Mouse (Mus musculus) regulatory T cell (primary cell): ENCODE measurements at regions not wholly inside any gene's neighbourhood (a gene's known extent, or its start where the extent isn't known, plus 50 kb on each side); places are given as distances from the start of the nearest gene placed in this dataset.

ENCODE experiments used
- in situ Hi-C: fragments of 300-600 bp; cut with MboI, MseI; formaldehyde crosslinking; loops from one replicate; pipeline ENCODE4 v1.15.1; 2025; ENCODE audit warnings: high pct_unique_total_duplicates

DNA sequence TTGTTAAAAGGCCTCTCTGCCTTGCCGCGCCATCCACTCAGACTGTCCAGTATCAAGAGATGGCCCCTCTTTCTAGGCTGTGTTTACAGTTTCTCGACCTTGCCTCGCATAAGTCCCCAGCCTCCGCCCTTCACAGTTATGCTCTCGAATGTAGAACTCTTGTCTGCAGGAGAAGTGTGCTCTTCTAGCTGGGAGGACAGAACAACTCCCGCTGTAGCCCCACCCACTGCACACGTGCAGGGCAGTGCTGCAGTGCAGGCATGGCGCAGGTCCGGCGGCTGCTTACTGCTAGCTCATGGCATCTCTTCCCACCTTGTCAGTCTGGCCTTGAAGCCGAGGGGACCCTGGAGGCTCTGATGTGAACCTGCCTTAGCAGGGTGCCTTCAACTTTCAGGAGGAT lies 145.7 kb upstream of the Lrfn2 start:
- in situ Hi-C loops: no loop called here

DNA sequence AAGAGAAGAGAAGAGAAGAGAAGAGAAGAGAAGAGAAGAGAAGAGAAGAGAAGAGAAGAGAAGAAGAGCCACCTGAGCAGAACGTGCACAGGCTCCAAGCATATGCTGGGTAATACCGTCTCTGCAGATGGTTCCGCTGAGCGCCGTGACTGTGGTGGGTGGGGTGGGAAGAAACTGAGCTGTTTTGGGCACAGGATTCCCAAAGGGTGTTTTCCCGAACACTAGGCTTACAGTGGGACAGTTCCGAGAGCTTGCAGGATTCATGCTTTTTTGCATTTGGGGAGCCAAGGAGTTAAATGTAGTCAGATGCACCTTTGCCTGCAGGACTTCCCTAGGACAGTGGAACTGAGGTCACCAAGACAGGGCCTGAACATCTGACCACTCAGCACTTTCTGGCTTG lies 142.3 kb upstream of the Lrfn2 start:
- in situ Hi-C loops: no loop called here

DNA sequence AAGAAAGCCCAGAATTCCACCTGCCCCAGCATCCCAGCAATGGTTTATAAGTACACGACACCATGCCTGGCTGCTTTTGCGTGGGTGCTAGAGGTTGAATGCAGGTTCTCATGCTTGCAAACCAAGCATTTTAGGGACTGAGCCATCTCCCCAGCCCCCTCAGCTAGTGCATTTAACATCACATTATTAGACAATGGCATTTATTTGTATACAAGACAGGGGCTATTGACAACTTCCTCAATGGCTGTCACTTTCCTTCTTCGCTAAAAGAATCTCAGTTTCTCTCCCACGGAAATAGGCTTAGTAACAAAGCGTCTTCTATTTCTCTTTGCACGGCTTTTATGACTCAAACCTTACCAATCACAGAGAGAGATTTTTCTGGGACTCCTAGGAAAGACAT lies 141.7 kb upstream of the Lrfn2 start:
- in situ Hi-C loops: no loop called here

DNA sequence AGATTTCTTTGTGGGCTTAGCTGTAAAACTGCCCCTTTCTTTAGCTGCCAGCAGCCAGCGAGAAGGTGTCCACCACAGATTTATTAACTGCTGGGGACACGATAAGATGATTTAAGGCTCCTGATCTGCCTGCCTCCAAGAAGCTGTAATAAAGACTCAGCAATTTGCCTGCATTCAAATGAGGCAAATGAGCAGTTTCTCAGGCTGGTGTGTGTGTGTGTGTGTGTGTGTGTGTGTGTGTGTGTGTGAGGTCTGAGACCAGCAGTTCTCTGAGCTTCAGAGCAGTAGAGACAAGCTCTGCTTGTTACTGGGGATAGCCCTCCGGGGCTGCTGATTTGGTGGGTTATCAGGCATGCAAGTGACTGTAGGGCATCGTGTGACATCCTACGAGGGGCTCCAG lies 139.2 kb upstream of the Lrfn2 start:
- in situ Hi-C loops: no loop called here

DNA sequence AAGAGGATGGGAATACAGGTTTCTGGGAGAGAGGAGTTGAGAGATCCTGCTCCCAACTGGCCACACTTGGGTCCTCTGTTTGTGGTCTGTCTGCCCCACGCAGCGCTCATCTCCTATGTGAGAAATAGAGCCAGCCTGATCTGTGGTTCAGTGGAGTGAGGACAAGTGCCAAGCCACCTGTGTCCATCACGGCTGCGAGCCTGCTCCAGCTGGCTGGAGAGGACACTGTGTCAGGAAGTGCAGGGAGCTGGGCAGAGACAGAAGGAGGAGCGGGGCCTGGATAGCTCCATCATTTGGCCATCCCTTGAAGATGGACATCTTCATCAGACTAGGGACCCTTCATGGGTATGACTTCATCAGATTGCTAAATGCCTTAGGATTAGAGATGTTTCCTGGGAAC lies 136.4 kb upstream of the Lrfn2 start:
- in situ Hi-C loops: no loop called here

DNA sequence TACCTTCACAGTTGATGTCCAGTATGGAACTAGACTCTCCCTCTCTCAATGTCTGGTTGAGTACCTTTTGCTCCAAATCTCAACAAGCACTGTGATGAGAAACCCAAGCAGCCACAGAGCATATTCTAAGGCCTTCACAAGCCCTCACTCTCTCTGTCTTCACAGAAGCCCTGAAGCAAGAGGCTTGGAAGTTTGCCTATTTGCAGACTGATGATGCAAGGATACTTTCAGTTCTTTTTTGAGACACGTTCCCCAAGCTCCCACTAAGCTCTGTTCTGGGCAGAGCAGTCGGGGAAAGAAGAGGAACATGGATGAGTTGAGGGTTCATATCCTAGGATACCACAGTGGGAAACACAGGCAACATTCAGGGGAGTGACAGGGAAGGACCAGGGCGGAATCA lies 134.0 kb upstream of the Lrfn2 start:
- in situ Hi-C loops: no loop called here

DNA sequence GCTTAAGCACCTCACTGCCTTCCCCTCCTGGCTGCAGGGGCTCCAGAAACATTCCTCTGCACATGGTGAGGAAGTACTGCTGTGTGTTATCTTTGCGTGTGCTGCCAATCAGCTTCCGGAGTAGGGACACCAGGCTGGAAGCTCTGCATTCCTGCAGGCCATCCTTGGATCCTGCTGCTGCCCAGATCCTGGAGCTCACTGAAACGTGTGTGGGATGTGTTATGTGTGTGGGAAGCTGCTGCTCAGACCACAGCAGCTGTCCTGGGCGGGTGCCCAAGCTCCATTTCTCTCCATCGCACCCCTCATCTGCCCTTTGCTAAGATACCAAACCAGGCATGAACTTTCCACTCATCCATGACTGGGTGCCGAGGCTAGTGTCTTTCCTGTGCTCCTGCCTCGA lies 129.5 kb upstream of the Lrfn2 start:
- in situ Hi-C loops: no loop called here

DNA sequence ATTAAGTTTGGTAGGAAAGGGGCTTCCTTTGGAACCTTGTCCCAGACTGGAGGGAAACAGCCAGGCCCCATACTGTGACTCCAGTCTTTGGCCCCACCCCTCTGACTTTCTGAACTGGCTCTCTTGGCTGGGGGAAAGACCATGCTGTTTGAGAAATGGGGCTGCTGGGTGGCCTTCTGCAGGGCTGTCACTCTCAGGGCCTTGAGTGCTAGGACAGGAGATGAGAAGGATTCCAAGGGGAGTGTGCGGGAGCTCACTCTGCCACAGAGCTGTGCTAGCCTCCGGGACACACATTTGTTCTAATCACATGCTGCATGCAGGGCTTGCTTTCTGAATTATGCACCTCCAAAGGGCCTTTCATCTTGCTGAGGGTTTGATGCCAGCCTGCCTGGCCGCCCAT lies 124.3 kb upstream of the Lrfn2 start:
- in situ Hi-C loops: no loop called here

DNA sequence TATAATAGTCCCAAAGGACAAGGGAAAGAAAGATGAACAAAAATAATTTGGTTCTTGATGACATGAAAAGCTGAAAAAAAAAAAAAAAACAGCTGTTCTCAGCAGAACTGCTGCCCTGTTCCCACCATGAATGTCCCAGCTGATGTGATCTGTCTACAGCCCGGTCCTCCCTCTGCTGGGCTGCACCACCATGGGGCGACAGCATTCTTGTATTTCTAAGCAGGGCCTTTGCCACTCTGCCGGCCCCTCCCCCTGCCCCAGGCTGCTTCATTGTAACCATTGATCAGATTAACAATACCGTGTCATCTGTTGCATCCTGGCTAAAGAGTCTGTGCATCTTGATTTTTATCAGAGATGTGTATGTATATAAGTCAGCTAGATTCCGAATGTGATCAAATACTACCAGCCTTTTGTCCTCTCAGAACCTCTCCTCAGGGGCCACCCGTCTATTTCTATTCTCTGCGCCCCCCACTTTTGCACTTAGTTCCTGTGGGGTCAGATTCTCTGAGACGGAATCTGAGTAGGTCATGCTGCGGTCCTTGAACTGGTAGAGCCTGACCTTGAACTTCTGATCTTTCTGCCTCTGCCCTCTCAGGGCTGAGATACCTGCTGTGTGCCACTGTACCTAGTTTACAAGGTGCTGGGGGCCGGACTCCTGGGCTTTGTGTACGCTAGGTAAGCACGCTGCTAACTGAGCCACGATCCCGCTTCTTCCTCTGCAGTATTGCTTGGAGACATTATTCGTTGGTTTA lies 117.2 kb upstream of the Lrfn2 start:
- in situ Hi-C loops: no loop called here

DNA sequence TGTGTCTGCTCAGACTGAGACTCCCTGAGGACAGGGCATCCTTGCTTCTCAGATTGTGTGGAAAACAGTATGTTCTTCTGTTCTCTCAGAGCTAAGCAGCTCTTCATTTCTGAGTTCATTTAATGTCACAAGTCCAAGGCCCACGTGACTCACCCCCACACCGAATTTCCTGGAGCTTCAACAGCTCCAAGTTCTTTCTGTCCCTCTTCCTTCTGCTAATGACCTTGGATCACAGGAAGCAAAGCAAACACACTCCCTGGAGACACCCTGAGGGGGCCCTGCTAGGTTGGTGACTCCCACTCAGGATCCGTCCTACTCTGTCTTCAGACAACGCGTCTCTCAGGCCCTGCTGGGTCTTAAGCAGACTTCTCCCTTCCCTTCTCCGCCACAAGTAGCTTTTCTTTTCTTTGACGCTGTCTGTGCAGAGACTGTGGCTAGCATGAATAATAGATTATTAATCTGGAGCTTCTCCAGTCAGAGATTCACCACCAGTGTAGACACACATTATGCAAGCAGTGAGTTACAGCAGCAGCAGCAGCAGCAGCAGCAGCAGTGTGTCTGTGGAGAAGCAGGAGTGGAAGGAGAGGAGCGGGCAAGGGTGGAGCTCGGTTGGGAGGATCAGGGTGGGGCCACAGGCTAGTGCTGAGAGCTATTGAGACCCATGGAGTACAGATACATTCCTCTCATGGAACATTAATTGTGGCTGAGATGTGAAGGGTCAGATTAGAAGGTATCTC lies 115.4 kb upstream of the Lrfn2 start:
- in situ Hi-C loops: no loop called here

DNA sequence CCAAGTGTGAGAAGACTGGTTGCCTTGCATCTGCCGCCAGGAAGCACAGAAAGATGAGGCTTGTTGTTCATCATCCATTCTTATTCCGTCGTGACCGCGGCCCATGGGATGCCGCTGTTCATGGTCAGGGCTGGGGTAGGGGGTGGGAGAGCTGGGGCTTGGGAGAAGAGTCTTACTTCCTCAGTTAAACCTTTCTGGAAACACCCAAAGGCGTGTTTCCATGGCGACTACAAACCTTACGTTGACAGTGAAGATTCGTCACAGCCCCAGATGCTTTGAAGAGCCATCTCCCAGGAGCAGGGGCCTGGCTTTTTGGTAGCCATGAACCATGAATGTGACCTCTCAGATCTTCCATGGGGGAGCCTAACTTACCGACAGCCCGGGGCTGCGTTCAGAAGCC lies 114.6 kb upstream of the Lrfn2 start:
- in situ Hi-C loops: no loop called here

DNA sequence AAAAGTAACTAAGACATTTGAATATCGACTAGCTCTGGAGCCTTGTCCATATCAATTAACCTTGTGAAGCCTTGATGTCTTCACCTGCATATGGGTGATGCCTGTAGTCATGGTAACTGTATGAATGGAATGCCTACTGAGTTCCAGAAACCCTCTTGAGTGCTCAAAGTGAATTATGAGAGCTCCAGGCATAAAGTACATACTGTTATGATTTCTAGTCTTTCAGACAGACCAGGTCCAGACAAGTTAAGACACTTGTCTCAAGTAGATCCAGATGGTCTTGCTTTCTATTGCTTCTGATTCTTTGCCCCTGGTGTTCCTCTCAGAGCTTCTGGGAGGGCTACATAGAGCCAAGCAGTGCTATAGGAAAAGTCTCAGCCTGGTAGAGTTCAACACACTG lies 112.5 kb upstream of the Lrfn2 start:
- in situ Hi-C loops: no loop called here

DNA sequence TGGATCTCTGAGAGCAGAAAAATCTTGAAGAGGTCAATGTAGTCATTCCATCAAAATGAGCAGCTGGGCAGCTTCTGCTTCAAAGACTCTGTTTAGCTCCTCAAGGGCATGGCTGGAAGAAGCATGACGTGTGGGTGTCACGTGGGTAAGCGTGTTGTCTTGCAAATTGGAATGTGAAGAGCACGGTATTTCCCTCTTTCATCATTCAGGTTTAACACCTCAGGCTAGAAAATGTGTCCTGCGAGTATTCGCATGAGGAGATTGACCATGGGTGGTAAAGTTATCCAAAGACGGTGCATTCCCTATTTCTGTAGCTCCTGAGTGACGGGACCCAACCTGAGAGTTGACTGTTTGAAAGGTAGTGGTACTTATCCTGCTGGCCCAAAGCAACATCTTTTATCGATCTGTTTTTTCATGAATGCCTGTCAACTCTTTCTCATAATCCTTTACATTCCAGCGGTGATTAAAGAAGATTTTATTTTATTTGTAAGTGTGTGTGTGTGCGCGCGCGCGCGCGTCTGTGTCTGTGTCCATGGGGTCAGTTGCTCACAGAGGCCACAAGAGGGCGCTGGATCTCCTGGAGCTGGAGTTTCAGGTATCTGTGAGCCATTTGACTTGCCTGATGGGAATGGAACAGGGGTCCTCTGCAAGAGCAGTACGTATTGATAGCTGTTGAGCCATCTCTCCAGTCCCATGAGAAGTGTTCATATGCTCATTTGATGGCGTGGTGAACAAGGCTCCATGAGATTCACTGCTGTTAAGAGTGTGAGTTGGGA lies 109.9 kb upstream of the Lrfn2 start:
- in situ Hi-C loops: no loop called here

DNA sequence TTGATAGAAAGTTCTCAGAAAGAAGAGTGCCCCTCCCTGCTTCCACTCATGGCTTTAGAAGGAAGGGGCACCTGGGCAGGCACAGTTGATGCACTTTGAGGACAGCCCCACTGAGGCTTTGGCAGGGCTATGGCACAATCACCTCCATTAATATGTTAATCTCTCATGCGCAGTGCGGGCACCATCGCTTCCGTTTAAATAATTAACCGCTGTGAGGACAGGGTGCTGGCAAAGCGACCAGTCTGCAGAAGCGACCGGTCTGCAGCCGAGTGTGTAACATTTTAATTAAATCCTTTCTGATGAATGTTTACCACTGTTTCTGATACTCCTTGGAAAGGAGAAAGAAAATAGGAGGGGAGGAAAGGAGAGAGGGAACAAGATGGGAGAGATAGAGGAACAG lies 108.3 kb upstream of the Lrfn2 start:
- in situ Hi-C loops: no loop called here

DNA sequence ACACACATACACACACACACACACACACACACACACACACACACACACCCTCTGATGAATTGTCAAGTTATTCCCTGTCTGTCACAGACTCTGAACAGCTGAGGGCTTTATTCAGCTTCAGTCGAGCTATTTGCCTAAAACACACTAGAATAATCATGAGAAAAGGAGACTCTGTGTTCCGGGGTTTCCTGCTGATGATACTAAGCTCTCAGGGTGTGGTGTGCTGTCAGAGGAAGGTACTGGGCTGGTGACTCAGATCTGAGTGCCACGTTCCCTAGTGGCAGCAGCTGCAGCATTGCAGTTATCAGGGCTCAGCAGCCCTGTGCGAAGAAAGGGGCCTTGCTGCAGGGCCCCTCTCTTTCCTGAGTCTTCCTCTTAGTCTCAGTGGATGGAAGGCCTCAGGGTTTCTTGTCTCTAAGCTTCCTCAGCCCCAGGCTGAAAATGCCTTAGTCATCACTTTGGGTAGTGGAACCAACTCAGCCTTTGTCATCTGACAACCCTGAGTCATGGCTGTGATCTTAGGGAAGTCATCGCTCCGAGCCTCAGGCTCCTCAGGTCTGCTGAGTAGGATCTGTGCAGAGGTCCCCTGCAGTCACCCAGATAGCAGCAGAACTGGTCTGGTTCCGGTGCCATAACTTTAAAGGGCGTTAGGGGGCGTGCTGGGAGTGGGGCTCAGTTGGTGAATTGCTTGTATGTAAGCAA lies 106.8 kb upstream of the Lrfn2 start:
- in situ Hi-C loops: no loop called here

DNA sequence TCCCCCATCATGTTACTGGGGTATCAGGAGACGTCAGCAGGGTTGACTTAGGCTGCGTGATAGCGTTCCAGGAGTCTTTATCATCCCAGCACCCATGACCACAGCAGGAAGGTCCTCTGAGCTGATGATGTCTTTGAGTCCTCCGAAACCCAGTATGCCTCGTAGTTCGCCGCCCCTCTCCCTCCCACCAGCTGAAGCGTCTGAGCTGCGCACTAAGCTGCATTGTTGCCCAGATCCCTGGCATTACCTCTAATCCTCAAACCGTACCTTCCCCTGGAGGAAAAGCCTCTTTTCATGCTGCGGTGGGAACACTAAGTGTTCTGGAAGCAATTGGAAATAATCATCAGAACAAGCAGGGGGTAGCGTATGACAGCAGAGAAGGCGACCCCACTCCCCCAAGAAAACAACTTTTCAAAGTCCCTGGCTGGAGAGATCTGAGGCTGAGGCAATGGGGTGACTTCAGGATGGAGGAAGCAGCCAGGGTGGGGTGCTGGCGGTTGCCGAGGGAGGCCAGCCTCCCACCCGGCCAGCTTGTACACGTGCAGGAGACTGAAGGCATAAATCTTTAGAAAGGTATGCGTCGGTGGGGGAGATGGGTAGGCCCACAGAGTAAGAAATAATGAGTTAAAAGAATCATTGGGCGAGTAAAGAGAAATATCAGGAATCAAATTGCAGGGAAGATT lies 93.7 kb upstream of the Lrfn2 start:
- in situ Hi-C loops: no loop called here

DNA sequence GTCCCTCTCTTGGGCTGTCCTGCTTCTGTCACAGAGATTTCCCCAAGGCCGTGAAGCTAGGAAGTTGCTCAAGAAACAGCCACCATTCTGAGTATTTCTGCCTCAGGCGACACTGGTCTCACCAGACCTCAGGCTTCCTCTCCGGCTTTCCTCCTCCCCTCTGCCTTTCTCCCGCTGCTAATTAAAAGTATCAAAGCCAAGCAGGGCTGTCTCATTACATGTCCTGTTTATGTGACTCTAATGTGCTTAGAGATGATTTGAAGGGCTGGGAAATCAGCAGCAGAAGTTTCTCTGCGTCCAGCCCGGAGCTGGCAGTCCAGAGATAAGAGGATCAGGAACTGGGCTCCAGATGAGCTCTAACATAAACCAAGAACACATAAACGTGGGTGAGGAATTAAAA lies 84.3 kb upstream of the Lrfn2 start:
- in situ Hi-C loops: no loop called here

DNA sequence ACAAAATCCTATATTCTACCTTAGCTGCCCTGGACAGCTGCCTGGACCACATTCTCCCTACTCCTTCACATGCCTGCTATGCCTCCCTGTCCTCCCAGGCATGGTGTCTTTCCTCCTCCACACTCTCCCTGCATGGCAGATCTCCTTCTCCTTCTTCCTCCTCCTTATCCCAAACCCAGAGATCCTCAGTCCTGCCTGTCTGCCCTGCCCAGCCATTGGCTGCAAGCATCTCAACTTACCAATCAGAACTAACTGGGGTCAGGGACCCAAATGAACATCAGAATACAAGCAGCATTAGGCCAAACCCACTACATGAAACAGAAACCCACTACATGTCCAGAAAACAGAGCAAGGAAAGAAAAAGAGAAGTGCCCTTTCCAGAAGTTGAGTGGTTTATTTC lies 81.3 kb upstream of the Lrfn2 start:
- in situ Hi-C loops: no loop called here

DNA sequence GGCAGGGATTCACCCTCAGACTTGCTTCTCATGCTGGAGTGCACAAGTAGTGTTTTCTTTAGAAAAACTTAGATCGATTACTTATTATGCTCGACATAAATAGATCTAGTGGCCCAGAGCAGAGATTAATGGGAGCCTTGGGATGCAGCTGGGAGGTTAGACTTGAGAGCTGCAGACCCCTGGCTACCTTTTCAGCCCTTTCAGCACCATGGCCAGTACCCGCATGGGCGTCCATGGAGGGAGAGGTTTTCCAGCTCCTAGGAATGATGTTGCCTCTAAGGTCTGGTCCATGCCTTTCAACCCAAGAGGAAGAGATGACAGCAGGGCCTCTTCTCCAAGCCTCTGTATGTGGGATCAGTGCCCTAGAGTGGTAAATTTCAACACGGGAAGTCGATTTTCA lies 73.3 kb upstream of the Lrfn2 start:
- in situ Hi-C loops: no loop called here

DNA sequence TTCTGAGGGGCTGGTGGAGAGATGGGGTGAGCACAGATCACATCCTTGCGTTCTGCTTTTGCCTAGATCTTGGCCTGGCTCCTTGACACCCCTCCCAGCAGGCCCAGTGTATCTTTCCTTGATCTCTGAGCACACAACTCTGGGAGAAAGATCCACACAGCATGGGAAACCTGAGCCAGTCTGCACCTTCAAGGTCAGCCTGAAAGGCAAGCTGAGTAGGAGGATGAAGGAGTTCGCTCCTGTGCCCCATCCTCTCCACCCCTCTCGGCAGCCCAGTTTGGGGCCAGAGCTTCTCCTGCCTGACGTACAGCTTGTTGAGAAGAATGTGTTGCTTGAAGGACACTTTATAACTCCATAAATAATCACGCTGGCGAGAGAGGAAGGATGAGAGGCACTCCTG lies 61.7 kb upstream of the Lrfn2 start:
- in situ Hi-C loops: no loop called here

DNA sequence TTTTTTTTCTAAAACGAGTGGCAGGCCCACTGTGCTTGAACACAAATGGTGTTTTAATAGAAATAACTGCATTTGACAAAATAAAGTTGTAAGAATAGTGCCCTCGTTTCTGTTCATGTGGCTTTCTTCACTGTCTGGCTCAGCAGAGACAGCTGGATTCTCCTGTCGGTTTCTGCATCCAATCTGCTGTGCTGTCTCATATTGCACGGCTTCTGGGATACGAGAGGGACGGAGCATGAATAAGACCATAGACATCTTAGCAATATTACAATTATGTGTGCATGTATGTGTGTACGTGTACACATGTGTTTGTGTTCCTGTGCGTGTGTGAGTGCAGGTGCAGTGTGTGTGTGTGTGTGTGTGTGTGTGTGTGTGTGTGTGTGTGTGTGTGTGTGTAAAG lies 54.7 kb upstream of the Lrfn2 start:
- in situ Hi-C loops: no loop called here

DNA sequence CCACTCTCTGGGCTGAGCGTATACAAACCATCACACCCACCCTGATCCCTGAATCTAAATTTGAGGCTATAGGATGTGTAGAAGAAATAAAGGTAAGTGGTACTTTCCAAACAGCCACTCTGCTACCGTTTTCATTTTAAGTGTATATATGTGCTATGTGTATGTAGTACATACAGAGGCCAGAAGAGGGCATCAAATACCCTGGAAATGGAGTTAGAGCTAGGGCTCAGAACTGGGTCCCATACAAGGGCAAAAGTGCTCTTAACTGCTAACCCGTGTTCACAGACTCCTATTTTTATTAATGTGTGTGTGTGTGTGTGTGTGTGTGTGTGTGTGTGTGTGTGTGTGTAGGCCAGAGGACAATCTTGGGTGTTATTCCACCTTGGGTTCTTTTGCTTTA lies 51.6 kb upstream of the Lrfn2 start:
- in situ Hi-C loops: no loop called here
